Mouse (Mus musculus): Measurements from ENCODE around the gene Ccdc61.

GRCm38 (mm10) chr7:18893009-18893408 is 17.2 kb downstream of the Ccdc61 start:
- TF ChIP-seq POLR2A (IDR thresholded peaks at IDR 0.05; ENCODE audit: low read depth, low read length), result no peak
- no peak for TF ChIP-seq CTCF (IDR thresholded peaks at IDR 0.05; ENCODE audit: extremely low read depth, insufficient read depth, insufficient read length, insufficient replicate concordance)
